Mouse (Mus musculus): ENCODE data around the gene Ipo5.

The Ipo5 gene

GRCm38 (mm10) chr14:120924044-120924443 is 13.0 kb downstream of the Ipo5 start:
- no peak for DNase-seq (ENCODE audit: low read depth)

GRCm38 (mm10) chr14:120925731-120926585 is 14.9 kb downstream of the Ipo5 start:
- peak; percentile 60 for DNase-seq (ENCODE audit: low read depth)

- peak; percentile 38 for DNase-seq (ENCODE audit: low read depth)
Measured at GRCm38 (mm10) chr14:120931236-120931635, 20.2 kb downstream of the Ipo5 start.

- no peak for DNase-seq (ENCODE audit: low read depth)
Measured at GRCm38 (mm10) chr14:120933624-120934023, 22.6 kb downstream of the Ipo5 start.

GRCm38 (mm10) chr14:120937102-120937501 is 26.1 kb downstream of the Ipo5 start:
- DNase-seq (ENCODE audit: low read depth) = no peak

- DNase-seq (ENCODE audit: low read depth) = no peak
Measured at GRCm38 (mm10) chr14:120942803-120943202, 31.8 kb downstream of the Ipo5 start.

- no peak for DNase-seq (ENCODE audit: low read depth)
Measured at GRCm38 (mm10) chr14:120945146-120945545, 34.1 kb downstream of the Ipo5 start.

GRCm38 (mm10) chr14:120947104-120947503 is 36.1 kb downstream of the Ipo5 start:
- DNase-seq (ENCODE audit: low read depth) = no peak

- DNase-seq (ENCODE audit: low read depth) = peak; percentile 7
Measured at GRCm38 (mm10) chr14:120949002-120949401, 38.0 kb downstream of the Ipo5 start.

- DNase-seq (ENCODE audit: low read depth) = no peak
Measured at GRCm38 (mm10) chr14:120950068-120950467, 39.0 kb downstream of the Ipo5 start.

GRCm38 (mm10) chr14:120952434-120952833 is 41.4 kb downstream of the Ipo5 start:
- DNase-seq (ENCODE audit: low read depth) = peak; percentile 11

GRCm38 (mm10) chr14:120960551-120960950 is 49.5 kb downstream of the Ipo5 start:
- DNase-seq (ENCODE audit: low read depth) = no peak

GRCm38 (mm10) chr14:120960991-120961390 is 50.0 kb downstream of the Ipo5 start:
- DNase-seq (ENCODE audit: low read depth) = no peak

- DNase-seq (ENCODE audit: low read depth) = no peak
Measured at GRCm38 (mm10) chr14:120967072-120967471, 56.0 kb downstream of the Ipo5 start.

GRCm38 (mm10) chr14:120968723-120969122 is 57.7 kb downstream of the Ipo5 start:
- DNase-seq (ENCODE audit: low read depth) = peak; percentile 74

GRCm38 (mm10) chr14:120969673-120970072 is 58.6 kb downstream of the Ipo5 start:
- DNase-seq (ENCODE audit: low read depth) = no peak

GRCm38 (mm10) chr14:120970637-120971036 is 59.6 kb downstream of the Ipo5 start:
- peak; percentile 24 for DNase-seq (ENCODE audit: low read depth)

GRCm38 (mm10) chr14:120971313-120971712 is 60.3 kb downstream of the Ipo5 start:
- DNase-seq (ENCODE audit: low read depth) = peak; percentile 15

- DNase-seq (ENCODE audit: low read depth) = peak; percentile 75
Measured at GRCm38 (mm10) chr14:120979559-120979958, 68.5 kb downstream of the Ipo5 start.

- DNase-seq (ENCODE audit: low read depth) = peak; percentile 8
Measured at GRCm38 (mm10) chr14:120989126-120989525, 78.1 kb downstream of the Ipo5 start.

Data from NIH3T3 (cell line).